Mouse (Mus musculus) brain, embryonic 14.5 days (tissue): ENCODE data around the gene Plxna1. TPM values are rescaled to one million over a fixed set of nuclear protein-coding genes. Genes with fewer than 3 reads are reported as not detected.

Experiments used
- DNase-seq: peaks from one replicate; pipeline ENCODE4 v3.0.0-alpha.2; 2011; ENCODE audit warnings: low read depth
- CTCF ChIP-seq: fragments of 200-500 bp; IDR thresholded peaks from 2 replicates; pipeline ENCODE4 v1.5.1; 2012; ENCODE audit warnings: inconsistent platforms, mild to moderate bottlenecking, moderate library complexity, borderline replicate concordance; ENCODE audit not compliant: insufficient read depth, insufficient read length; ENCODE audit errors: extremely low read depth
- POLR2A ChIP-seq: fragments of 200-500 bp; IDR thresholded peaks from 2 replicates; pipeline ENCODE4 v1.6.1; 2012; ENCODE audit warnings: mild to moderate bottlenecking, inconsistent platforms, borderline replicate concordance; ENCODE audit not compliant: poor library complexity, insufficient read depth, insufficient read length, severe bottlenecking; ENCODE audit errors: extremely low read depth
- polyA plus RNA-seq: library from polyadenylated mRNA; depleted of rRNA; stranded (reverse); fragments of >200 nt; gene quantifications from 2 replicates; pipeline ENCODE4 v1.2.3, GENCODE M21; 2012; rRNA removed

Plxna1 gene
- polyA plus RNA-seq, 1 experiment: 171 TPM

- TF ChIP-seq POLR2A (no peak), CTCF (no peak)
- no peak for DNase-seq
These were observed 77.3 kb downstream of the Plxna1 start for GRCm38 (mm10) chr6:89285116-89285515.

GRCm38 (mm10) chr6:89283095-89283494, 79.3 kb downstream of the Plxna1 start:
- no peak for DNase-seq

GRCm38 (mm10) chr6:89282626-89283025, 79.8 kb downstream of the Plxna1 start:
- no peak for DNase-seq
- TF ChIP-seq CTCF: no peak
- no peak for TF ChIP-seq POLR2A

More at GRCm38 (mm10) chr6:89283095-89283494, 79.3 kb downstream of the Plxna1 start:
- no peak for TF ChIP-seq POLR2A
- no peak for TF ChIP-seq CTCF

- TF ChIP-seq CTCF: no peak
- TF ChIP-seq POLR2A: no peak
- peak; percentile 80 for DNase-seq
These were observed 80.7 kb downstream of the Plxna1 start for GRCm38 (mm10) chr6:89281492-89282332.

- DNase-seq: no peak
- TF ChIP-seq POLR2A (no peak), CTCF (no peak)
These were observed 81.9 kb downstream of the Plxna1 start for GRCm38 (mm10) chr6:89280555-89280954.

GRCm38 (mm10) chr6:89271731-89272475, 90.5 kb downstream of the Plxna1 start:
- TF ChIP-seq POLR2A: no peak
- TF ChIP-seq CTCF: no peak
- no peak for DNase-seq

GRCm38 (mm10) chr6:89267181-89267580, 95.2 kb downstream of the Plxna1 start:
- no peak for DNase-seq
- TF ChIP-seq CTCF (no peak), POLR2A (no peak)

Other genes starting within 250 kb of the Plxna1 start
- gene Chchd6, start 233.0 kb upstream of the Plxna1 start, polyA plus RNA-seq: 142 and 219 TPM in 2 replicates